Mouse (Mus musculus) v-Abl transformed pro-B cells (cell line): Measurements from ENCODE around the gene Bax.

Source experiments
- in situ Hi-C, 2 experiments: fragments of 400-800 bp; cut with MboI; formaldehyde crosslinking; loops; one replicate each; pipeline ENCODE4 v1.15.1; 2025; ENCODE audit not compliant: unreplicated experiment in 2 of 2

Bax gene

DNA sequence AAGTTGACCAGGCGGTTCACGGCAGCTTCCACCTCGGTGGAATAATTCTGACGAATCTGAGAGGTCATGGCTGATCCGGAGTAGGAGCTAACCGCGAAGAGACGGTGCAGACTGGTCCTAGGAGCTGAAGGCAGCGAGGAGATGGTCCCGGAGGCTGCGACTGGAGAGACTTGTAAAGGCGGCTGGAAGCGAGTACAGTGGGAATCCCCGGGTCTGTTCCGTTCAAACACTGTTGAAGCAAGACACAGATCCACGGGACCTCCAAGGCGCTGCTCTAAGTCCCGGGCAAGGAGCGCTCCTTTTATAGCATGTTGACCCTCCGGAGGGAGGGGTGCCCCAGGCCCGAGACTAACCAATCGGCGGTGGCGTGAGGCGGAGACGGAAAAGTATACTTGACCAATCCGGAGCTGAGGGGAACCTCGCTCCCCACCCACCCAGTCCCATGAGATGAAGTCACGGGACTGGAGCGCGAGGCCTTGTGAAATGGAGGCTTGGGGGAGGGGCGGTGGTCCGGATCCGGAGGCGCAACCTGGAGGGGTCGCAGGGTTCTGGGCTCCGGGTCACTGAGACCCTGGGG lies 7.0 kb downstream of the Bax start, which contains the start of gene Ftl1:
Gene Ftl1, minus strand, starts transcription at position 321 of the 577 bp plus-strand sequence.
- in situ Hi-C loops: loop anchor here (10.0 to 25.0 kb wide), 2 partner anchors 228 to 235 kb away; partner anchors contain the start of genes Car11 (in 2 of the 2), Sec1 (in 2 of the 2) and Ntn5 (in 1 of the 2)

DNA sequence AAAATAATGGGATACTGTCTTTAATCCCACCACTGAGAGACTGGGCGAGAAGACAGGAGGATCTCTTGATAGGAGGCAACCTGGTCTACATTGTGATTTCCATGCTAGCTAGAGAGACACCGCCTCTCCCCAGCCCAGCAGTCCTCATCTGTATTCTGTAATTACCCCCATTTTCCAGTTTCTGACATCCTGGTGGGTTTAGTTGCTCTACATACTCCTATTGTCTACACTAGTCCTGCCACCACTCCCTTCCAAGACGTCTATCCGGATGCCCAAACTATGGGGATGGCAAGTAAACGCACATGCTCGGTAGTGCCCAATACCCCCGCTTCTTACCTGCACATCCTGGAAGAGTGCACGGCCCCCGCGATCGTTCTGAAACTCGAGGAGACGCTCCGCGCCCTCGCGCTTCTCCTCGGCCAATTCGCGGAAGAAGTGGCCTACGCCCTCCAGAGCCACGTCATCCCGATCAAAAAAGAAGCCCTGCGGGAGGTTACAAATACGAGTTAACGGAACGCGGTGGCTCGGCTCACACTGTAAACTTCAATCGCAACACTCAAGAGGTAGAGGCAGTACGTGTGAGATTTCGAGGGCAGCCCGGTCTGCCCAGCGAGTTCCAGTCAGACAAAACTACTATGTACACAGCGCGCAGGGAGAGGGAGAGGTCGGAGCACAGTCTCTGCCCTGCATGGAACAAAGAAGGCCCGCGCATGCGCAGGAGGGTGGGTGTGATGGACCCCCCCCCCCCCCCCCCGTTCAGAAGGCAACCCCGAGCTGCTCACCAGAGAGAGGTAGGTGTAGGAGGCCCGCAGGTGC lies 7.7 kb downstream of the Bax start:
- in situ Hi-C loops: loop anchor here (10.0 to 25.0 kb wide), 2 partner anchors 228 to 236 kb away; partner anchors contain the start of genes Car11 (in 2 of the 2), Sec1 (in 2 of the 2) and Ntn5 (in 1 of the 2)

DNA sequence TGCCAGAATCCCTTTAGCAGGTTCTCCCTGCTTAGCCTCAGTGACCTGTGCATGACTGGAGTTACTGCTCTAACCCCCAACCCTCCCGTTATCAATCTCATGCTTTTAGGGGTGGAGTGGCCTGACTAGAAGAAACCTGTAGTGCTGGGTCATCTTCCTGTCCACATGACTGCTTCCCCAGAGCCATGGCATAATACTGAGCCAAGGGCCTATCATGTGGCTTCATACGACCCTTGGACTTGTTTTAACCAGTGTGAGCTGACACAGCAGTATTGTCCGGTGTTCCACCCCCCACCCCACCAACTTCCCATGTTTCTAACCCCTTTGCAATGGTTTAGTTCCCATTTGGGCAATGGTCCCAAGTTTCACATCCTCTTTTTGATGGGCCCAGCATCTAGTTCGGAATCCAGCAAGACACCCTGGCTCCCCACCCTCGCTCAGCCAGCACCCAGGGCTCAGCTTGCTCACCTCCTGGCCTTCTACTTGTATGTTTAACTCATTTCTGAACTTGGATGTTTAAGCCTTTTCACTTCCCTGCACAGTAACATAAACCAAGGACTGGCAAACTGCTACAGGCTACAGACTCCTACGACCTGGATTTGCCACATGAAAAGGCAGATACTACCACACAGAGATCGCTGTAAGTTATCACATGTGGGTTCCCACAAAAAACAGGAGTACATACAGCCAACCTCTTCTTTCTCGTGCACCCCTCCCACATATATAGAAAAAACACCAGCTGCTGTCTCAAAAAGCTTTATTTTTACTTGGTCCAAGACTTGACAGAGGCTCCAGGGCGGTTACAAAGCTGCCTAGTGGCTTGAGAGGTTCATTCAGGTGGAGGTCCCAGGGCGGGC lies 9.3 kb downstream of the Bax start:
- in situ Hi-C loops: loop anchor here (10.0 to 25.0 kb wide), 2 partner anchors 230 to 237 kb away; partner anchors contain the start of genes Car11 (in 2 of the 2), Sec1 (in 2 of the 2) and Ntn5 (in 1 of the 2)

DNA sequence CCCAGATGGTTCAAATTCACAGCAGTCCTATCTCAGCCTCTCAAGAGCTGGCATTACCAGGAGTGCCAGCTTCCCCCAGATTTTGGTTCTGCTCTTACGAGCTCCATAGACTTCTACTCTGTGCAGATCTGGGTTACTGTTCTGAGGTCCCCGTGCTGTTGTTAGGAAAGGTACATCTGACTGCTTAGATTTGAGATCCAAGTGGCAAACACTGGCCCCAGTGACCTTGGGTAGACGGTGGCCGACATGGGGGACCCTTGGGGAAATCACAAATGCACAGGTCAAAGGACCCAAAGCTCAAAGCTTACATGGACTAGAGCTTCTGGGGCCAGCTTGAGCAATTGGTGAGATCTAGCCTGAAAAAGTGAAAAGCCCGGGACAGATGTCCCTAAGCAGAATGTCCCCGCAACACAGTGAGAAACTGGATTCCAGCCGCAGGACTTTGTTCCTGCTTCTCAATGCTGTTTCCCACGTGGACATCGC lies 9.9 kb downstream of the Bax start:
- in situ Hi-C loops: loop anchor here (10.0 to 25.0 kb wide), 2 partner anchors 231 to 238 kb away; partner anchors contain the start of genes Car11 (in 2 of the 2), Sec1 (in 2 of the 2) and Ntn5 (in 1 of the 2)

DNA sequence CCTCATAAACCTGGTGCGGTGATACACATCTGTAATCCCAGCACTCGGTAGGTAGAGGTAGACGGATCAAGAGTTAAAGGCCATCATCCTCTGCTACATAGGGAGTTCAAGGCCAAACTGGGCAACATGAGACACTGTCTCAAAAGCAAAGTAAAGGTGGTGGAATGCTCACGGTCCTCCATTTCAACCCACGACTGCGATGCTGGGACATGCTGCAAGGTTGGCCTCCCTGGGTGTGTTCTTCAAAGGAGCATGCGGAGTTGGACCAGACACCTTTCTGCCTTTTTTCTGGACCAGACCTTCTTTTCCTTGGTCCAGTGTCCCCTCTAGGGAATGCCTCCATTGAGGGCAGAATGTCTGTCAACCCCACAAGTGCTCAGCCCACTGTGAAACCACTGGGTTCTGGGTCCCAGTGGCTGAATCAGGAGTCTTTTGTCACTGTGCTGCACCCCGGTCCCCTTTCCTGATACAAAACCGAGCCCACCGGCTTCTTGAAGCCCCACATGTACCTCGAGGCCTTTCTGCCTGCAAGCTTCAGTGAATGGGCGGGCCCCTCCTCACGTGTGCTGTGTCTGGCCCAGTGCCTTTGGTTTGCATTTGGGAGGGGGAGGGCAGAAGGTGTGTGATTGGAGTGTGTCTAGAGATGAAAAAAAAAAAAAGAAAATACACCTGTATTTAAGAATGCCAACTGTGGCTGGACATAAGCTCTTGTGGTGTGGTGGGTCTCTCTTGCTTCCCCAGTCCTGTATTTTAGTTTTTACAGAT lies 10.6 kb downstream of the Bax start:
- in situ Hi-C loops: loop anchor here (10.0 to 25.0 kb wide), 2 partner anchors 231 to 239 kb away; partner anchors contain the start of genes Car11 (in 2 of the 2), Sec1 (in 2 of the 2) and Ntn5 (in 1 of the 2)

DNA sequence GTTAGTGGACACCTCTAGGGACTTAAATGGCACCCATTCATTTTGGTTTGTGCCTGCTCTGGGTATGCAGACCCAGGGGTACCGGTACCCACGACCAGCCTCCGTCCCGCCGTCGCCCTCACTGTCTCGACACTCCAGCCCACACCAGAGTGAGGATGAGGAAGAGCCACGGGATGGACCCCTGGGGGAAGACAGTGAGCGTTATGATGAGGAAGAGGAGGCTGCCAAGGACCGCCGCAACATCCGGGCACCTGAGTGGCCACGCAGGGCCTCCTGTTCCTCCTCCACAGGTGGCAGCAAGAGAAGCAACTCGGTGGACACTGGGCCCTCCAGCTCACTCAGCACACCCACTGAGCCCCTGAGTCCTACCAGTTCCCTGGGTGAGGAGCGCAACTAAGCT lies 11.7 kb downstream of the Bax start:
- in situ Hi-C loops: loop anchor here (5.0 to 25.0 kb wide), 3 partner anchors 107 to 240 kb away; partner anchors contain the start of genes Car11 (in 2 of the 2), Sec1 (in 2 of the 2) and Ntn5 (in 1 of the 2)

DNA sequence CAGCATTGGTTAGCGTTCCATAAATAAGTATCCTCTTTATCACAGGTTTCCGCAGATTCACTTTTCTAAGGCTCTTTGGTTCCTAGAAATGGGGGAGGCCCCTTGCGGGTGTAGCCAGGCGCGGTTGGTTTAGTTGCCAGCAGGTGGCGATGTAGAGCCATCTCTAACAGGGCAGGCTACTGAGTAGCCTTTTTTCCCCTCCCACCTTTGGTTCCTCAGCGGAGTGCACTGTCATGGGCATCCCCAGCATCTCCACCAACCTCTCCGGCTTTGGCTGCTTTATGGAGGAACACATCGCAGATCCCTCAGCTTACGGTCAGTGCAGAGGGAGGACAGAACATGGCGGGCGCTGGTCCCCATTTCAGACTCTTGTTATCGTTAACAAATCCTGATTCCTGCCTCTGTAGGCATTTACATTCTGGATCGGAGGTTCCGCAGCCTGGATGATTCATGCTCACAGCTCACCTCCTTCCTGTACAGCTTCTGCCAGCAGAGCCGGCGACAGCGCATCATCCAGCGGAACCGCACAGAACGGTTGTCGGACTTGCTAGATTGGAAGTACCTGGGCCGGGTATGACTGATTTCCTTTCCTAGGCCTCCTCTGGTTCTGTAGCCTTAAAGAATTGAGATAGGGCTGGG lies 15.2 kb downstream of the Bax start:
- in situ Hi-C loops: loop anchor here (5.0 to 25.0 kb wide), 3 partner anchors 111 to 243 kb away; partner anchors contain the start of genes Car11 (in 2 of the 2), Sec1 (in 2 of the 2) and Ntn5 (in 1 of the 2)

DNA sequence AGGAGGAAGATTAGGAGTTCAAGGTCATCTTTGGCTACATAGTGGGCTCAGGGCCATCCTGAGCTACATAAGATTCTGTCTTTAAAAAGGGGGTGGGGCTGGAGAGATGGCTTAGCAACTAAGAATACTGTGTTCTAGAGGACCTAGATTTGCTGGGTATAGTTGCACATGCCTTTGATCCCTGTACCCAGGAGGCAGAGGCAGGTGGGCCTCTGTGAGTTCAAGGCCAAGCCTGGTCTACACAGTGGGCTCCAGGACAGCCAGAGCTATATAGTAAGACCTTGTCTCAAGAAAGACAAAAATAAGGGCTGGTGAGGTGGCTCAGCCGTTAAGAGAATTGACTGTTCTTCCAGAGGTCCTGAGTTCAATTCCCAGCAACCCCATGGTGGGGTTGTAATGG lies 16.7 kb downstream of the Bax start:
- in situ Hi-C loops: loop anchor here (5.0 to 25.0 kb wide), 3 partner anchors 112 to 245 kb away; partner anchors contain the start of genes Car11 (in 2 of the 2), Sec1 (in 2 of the 2) and Ntn5 (in 1 of the 2)

DNA sequence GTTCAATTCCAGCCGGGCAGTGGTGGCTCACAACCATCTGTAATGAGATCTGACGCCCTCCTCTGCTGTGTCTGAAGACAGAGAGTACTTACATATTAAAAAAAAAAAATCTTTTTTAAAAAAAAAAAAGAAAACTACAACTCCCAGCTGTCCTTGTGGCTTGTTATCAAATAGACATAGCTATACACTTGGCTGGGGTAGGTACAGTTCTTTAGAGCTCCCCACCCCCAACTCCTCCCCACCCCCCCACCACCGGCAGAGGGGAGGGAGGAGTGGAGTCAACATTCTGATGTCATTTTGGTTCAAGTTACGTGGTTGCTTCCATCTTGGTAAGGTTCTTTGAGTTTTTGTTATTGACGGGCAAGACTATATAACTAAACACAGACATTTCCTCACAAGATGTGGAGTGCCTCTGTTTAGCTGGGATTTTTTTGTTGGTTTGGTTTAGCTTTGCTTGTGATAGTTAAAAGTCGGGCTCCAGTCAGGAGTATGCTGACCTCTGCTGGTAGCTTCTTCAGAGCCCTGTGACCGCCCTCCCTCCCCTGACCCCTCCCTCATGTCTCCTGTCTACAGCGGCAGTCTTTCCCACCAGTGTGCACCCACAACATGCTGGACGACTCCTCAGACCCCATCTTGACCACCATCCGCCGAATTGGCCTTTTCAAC lies 19.2 kb downstream of the Bax start:
- in situ Hi-C loops: no loop called here

DNA sequence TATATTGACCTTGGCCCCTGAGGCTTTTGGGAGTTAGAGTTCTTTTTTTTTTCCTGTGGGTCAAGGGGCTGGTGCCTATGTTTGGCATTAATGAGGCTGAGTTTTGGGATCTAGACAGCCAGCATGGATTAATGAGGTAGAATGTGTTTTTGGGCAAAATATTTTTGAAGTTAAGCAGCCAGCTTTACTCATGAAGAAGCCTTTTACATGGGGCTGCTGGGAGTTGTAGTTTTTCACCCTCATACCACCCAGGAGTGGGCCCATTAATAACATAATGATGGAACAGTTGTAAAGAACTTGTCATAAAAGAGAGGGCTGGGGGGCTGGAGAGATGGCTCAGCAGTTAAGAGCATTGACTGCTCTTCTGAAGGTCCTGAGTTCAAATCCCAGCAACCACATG lies 20.1 kb downstream of the Bax start:
- in situ Hi-C loops: no loop called here

DNA sequence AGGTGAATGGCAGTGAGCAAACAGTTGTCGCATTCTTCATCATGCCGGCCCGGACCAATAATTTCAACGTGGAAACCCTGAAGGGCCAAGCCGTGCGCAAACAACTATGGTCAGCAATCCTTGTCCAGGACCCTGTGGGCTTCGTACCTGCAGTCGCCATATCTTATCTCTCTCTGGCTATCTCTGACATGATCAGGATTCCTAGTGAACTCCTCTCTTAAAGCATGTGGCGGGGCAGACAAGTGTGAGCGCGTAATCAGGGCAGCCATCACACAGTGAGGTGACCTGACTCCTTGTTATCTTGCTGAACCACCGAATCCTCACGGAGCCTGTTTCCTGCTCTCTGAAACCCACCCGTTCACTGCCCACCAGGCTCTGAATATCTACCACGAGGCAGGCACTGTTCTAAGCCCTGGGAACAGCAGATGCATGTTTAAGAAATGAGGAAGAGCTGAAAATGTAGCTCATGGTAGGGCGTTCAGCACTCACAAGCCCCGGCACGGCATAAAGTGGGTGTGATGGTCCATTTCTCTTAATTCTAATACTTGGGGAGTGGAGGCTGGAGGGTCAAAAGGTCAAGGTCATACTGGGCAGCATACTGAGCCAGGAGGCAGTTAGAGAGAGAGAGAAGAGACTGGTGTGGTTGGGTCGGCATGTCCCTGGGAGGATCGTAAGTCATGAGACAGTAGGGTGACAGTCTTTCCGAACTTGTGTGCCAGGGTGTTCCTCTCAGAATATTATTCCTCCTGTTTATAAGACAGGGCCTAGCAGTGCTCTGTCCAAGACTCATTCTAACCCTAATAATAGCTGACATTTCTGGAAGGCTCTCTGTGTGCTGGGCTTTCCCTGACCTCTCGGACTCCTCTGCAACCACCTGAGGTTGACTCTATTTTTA lies 22.9 kb downstream of the Bax start:
- in situ Hi-C loops: no loop called here

DNA sequence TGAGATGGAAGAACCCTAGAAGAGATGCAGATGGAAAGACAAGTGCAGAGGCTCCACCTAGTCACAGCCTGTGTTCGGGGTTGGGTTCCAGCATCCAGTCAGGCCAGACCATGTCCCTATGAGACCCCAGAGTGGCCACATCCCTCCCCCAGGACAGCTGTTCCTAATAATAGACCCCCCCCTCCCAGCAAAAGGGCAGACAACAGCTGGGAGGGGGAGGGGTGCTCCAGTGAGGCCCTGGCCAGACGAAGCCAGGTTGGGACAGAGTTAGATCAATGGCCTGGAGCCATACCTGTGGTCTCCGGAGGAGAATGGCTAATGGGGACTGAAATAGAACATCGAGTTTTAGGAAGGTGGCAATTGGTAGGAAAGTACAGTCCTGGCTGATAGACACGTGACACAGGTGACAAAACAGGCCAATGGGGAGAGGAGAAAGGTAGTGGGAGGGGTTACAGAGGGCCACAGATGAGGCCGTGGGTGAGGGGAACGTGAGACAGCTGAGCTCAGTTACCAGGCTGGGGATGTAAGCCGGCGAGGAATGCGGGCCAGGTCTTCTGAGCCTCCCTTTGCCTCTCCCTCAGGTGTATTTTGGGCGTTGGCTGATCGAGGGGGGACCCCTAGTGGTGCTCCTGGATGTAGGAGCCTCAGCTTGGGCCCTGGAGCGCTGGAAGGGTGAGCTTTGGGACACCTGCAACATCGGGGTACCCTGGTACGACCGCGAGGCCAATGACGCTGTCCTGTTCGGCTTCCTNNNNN lies 29.0 kb downstream of the Bax start, which contains the start of gene Ruvbl2:
Gene Ruvbl2, minus strand, starts transcription at position 576 of the 756 bp plus-strand sequence.
- in situ Hi-C loops: no loop called here

DNA sequence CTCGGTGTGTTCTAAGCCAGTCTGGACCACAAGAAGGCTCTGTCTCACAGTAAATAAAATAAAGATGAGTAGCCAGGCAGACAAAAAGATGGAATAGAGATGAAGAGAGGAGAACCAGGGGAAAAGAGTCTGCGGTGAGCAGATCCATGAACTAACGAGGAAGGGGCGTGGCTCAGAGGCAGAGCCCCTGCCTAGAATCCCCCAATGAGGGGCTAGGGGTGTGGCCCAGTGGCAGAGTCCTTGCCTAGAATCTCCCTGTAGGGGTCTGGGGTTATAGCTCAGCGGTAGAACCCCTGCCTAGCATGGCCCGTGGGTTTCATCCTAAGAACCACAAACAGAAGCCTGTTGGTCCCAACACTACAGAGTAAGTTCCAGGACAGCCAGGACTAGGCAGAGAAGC lies 29.7 kb downstream of the Bax start:
- in situ Hi-C loops: no loop called here

DNA sequence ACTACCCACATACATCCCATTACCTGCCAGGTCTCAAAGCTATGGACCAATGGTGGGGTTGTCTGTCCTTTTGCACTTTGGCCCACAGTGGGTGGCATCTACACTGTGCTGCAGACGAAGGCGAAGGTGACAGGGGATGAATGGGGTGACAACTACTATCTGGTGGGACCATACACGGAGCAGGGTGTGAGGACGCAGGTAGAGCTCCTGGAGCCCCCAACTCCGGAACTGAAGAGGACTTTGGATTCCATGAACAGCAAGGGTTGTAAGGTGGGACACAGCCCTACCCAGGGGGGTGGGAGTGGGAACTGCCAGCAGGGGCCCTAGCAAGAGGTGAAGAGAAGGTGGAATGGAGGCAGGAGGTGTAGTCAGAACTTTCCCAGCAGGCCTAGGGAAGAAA lies 30.3 kb downstream of the Bax start:
- in situ Hi-C loops: no loop called here

DNA sequence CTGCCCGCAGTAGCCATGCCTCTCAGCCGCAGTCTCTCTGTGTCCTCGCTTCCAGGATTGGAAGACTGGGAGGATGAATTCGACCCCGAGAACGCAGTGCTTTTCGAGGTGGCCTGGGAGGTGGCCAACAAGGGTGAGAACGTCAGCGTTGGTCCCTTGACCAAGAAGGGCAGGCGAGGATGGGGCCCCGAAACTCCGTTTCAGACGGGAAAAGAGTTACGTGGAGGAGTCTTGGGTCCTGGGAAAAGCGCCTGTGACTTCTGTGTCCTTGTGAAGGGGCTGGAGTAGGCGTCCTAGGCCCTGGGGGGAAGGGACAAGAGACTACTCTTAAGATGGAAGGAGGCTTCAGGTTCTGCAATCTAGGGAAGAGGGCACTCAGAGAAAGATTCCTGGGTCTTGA lies 31.7 kb downstream of the Bax start:
- in situ Hi-C loops: no loop called here
